Mouse (Mus musculus): ENCODE results near the gene Dusp9. TPM values are rescaled to one million over a fixed set of nuclear protein-coding genes. Genes with fewer than 3 reads are reported as not detected.

The Dusp9 gene
- 1 to 10 TPM in 1 of 2 experiments, under 1 TPM in 1; 0.49 to 2.0 TPM for total RNA-seq (2021)
- long read RNA-seq, experiment 1: 0 reads
- long read RNA-seq, experiment 2: 0 reads

DNA sequence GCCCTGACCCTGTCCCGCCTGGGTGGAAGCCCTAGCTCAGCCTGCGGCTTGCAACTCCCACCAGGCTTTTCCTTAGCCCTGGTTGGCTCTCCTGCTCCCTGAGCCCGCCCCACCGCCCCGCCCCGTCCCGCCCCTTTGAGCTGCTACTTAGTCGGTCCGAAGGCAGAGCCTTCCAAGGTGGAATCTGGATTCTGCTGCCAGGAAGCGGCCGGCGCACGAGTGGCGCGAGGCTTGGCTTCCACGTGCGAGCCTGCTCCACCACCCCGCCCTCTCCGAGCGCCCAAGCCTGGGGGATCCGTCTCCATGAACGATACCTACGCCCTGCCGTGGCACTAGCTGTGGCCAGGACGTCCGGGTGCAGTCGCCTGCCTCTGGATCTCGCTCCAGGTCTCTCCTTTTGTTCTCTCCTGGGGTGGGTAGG lies at the start of gene Dusp9:
Gene Dusp9 (plus strand): TSS at position 165 of the 421 bp plus-strand sequence.
- DNase-seq: peak; percentile 54 to 55

- peak; percentile 20 to 30 for DNase-seq
These were observed 46.0 kb upstream of the Dusp9 start for GRCm38 (mm10) chrX:73593212-73593611.

- no peak for DNase-seq
These were observed 44.6 kb upstream of the Dusp9 start for GRCm38 (mm10) chrX:73594451-73595121.

DNA sequence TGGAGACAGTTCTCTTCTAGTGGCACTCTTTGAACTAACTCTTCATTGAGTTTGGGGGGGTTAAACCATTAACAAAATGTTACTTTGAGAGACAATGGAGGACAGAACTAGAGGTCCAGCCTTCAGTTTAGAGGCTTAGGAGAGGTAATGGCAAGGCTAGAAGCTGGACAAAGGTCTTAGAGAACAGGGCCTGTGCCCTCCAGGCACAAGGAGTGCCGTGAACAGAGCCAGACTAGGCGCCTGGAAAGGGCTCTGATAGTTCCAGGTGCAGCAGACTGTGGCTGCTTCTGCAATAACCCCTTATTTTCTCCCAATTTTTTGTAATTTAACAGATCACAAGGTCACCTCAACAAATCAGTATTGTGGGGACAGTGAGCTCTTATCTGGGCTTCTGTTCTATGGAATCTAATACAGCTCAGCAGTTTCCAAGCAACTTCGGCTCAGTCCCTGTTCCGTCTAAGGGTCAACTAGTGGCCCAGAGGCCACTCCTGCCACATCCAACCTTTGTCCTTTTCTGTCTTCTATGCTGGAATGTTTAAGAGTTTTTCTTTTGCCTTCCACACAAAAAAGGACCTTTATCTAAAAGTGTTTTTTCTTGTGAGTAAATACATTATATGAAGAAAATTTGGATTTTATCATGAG lies 43.8 kb upstream of the Dusp9 start:
- DNase-seq: no peak

GRCm38 (mm10) chrX:73601456-73601855 lies 37.8 kb upstream of the Dusp9 start:
- DNase-seq: no peak

DNA sequence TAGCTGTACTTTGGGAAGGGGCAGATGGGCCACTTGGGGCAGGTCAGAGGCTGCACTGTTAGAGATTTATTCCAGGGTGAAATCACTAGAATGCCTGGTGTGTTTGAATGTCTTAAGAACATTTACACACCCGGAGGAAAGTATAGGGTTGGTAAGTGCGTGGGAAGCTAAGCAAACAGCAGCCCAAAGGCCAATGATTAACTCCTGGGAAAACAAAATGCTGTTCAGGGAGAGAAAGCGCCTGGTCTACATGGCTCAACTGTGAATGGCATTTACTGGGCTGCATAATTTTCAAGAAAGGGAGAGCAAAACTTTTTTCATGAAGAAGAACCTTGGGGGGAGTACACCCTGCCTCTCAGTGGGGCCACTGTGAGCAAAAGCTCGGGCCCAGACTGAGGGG lies 25.6 kb upstream of the Dusp9 start:
- DNase-seq: no peak

DNA sequence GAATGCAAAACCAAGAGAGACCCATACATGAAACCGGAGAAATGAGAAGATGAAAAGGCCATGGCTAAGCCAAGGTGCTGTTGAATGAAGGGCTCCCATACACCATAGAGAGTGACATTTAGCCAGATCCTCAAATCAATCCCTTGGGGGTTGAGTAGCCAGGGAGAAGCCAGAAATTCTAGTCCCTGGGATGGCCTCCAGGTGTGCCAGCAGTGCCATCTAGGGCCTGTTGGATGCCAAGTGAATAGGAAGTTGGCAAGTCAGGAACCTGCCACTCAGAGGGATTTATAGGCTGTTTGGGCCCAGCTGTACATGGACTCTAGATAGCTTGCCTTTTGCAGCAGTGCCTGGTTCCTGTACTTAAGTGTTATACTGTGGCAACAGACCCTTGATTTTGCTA lies 23.3 kb upstream of the Dusp9 start:
- DNase-seq: no peak

DNA sequence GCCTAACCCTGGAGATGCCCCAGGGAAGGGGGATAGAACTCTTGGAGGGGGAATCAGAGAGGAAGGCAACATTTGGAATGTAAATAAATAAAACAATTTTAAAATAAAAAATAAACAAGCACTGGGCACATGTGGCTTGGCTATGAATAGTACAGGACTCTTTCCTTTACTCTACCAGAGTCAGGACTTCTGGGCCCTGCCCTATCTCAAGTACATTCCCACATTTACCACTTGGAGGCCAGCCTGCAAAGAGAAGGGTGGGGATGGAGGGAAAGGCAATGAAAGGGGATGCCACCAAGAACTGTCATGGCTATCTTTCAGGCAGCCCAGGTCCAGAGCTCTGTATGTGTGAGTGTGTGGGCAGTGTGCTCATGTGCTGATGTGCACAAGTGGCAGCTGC lies 19.8 kb upstream of the Dusp9 start:
- DNase-seq: no peak

DNA sequence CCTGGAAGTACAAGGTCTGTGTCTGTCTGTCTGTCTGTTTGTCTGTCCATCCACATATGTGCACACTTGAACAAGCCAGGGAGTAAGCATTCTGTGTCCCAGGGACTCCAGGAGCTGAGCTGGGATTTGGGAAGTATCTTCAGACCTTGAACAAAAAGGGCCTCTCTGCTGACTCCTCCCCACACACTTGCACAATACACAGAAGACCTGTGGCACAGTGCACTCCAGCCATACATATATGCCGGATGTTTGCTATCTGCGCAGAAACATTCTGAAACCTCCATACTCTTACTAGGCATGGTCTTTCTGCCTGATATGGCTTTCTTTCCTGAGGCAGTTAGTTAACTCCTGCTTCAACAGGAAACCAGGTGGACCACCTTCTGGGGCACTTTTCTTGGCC lies 19.3 kb upstream of the Dusp9 start:
- DNase-seq: no peak

GRCm38 (mm10) chrX:73626981-73627380 lies 12.2 kb upstream of the Dusp9 start:
- no peak for DNase-seq

DNA sequence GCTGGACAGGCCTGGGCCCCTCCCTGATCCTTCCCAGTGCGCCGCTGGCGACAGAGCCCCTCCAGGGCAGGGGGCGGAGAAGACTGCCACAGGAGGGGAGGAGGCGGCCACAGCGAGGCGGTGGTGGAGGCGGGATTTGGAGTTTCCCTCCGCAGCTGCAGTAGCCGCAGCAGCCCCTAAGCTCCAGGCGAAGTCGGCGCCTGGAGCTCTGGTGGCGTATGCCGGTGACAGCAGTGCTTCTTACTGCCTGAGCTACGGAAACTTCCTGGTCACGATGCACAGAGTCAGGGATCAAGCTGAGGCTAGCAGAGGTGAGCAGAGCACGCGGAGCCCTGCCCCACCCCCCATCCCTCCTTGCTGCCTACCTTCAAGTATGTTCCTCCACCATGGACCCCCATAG lies 3.8 kb upstream of the Dusp9 start:
- no peak for DNase-seq

DNA sequence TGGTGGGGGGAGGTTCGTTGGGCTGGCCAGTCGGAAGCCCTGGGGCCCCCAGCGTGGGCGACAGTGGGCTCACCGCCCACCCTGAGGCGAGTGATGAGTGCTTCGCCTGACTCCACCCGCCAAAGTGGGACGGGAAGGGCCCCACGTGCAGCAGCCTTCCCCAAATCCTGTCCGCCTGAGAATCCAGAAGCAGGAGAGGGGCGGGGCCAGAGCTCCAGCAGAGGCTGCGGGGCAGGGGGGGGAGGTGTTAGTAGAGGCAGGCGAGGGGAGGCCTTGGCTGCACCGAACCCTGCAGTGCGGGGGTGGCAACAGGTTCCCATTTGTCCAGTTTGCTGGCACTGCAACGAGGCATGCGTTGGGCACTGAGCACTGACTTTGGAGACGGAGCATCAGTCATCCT lies 1.8 kb upstream of the Dusp9 start:
- peak; percentile 15 to 37 for DNase-seq

GRCm38 (mm10) chrX:73639901-73640469 lies 766 bp downstream of the Dusp9 start:
- peak; percentile 17 to 23 for DNase-seq

GRCm38 (mm10) chrX:73645121-73645520 lies 5.9 kb downstream of the Dusp9 start:
- no peak for DNase-seq

GRCm38 (mm10) chrX:73650869-73651268 lies 11.7 kb downstream of the Dusp9 start:
- no peak for DNase-seq

DNA sequence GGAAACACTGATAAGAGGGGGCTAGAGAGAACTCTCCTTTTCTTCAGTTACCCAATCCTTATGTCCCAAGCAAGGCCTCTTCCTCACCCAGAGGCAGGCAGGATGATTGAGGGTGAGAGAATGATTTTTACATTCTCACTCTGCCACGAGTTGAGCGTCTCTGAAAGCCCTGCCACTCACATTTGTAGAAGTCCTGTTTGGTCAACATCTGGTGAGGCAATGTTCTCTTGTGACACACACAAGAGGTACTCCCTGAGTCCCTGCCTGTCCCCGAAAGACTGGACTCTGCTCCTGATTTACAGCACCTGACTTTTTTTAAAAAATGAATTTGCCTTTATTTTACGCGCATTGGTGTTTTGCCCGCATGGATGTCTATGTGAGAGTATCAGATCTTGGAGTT lies 14.2 kb downstream of the Dusp9 start:
- no peak for DNase-seq

DNA sequence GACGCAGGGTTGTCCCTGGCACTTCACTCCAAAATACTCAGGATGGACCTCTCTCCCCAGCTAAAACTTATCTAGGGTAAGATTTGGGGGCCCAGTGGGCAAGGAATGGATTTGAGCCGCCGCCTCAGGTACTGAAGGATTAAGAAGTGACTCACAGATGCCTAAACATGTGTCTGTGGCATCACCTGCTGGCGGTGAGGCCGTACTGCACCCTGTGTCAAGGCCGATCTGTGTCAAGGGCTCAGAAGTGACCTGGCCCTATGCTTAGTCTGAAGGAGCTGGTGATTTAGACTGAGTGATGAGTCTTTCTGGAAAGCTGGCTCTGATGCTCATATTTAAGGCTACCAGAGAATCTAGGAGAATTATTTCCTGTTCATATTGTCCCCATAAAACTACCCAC lies 15.0 kb downstream of the Dusp9 start:
- DNase-seq: peak; percentile 61 to 78

DNA sequence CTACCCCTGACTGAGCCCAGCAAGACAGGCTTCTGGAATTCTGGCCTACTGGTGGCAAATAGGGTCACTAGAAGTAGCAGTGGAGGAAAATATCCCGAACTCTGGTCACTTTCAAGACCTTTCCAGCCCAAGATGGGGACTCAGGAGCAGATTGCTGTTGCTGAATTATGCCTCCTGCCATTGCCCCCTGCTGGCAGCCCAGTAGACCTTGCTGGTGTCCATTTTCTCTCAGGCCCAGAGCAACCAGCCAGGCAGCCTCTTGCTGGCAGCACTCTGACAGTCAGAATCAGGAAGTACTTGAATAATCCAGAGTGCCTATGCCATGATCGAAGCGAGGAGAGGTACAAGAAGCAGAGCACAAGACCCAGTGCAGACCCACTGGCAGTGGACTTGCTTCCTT lies 16.3 kb downstream of the Dusp9 start:
- DNase-seq: peak; percentile 25 to 71

DNA sequence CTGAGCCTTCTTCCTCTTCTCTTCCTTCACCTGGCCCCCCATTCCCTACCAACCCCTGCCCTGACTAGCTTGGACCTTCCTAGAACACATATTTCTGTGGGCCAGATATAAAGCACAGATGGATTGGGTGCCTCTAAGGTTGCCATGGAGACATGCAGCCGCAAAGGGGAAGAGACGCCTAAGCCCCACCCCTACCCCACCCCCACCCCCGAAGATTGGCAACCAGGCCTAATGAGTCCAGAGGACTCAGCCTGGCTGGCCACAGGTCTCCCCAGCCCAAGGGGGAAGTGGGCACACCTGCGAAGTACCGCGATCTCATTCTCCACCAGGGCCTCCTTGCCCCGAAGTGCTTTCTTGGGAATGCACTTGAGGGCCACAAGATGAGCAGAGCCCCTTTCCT lies 19.2 kb downstream of the Dusp9 start:
- no peak for DNase-seq

- no peak for DNase-seq
These were observed 19.8 kb downstream of the Dusp9 start for GRCm38 (mm10) chrX:73658936-73659574.

- no peak for DNase-seq
These were observed 20.5 kb downstream of the Dusp9 start, which contains the start of gene Pnck for GRCm38 (mm10) chrX:73659575-73660283. Pnck (minus strand) TSS chrX:73660117.

DNA sequence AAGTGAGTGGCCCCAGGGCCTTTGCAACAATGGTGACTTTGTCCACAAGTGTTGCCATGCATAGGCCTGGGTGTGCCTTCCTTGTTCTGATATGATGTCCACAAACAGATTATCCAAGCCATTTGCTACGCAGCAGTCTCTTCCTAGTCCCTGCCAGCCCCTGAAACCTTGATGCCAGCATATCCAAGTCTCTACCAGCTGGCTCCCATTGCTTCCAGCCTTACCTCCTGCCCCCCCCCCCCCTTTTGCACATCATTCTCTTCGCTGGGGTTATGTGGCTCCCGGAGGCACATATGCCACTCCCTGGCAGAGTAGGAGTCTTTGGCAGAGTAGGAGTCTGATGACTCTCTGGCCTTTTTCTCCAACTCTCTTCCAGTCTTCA lies 21.1 kb downstream of the Dusp9 start:
- DNase-seq: no peak

All from adrenal gland, postnatal 36 days (tissue).